Mouse (Mus musculus) C2C12 (cell line): ENCODE data around the gene Kif27. TPM values are rescaled to one million over a fixed set of nuclear protein-coding genes. Genes with fewer than 3 reads are reported as not detected.

Source experiments
- H3K27me3 ChIP-seq: one replicate; pipeline ENCODE4 v1.6.1; 2011; ENCODE audit not compliant: control insufficient read depth, insufficient read depth, insufficient read length
- H3K36me3 ChIP-seq: one replicate; pipeline ENCODE4 v1.6.1; 2011; ENCODE audit not compliant: control insufficient read depth, insufficient read depth
- H3K4me3 ChIP-seq: one replicate; pipeline ENCODE4 v1.5.1; 2011; ENCODE audit warnings: mild to moderate bottlenecking, control low read depth; ENCODE audit not compliant: poor library complexity, insufficient read depth, severe bottlenecking
- H3K79me2 ChIP-seq: one replicate; pipeline ENCODE4 v1.6.1; 2011; ENCODE audit not compliant: control insufficient read depth, insufficient read depth
- H3K79me3 ChIP-seq: one replicate; pipeline ENCODE4 v1.6.1; 2011; ENCODE audit warnings: low read depth, control low read depth
- H3ac ChIP-seq: one replicate; pipeline ENCODE3; 2011; ENCODE audit warnings: low read depth; ENCODE audit not compliant: control insufficient read depth, insufficient read length
- CEBPB ChIP-seq: IDR thresholded peaks from one replicate; pipeline ENCODE4 v1.6.1; 2011; ENCODE audit warnings: low read depth, mild to moderate bottlenecking, control low read depth, moderate library complexity
- CTCF ChIP-seq: IDR thresholded peaks from one replicate; pipeline ENCODE4 v1.5.1; 2011; ENCODE audit not compliant: control insufficient read depth, insufficient read depth, insufficient read length
- FOSL1 ChIP-seq: IDR thresholded peaks from one replicate; pipeline ENCODE4 v1.8.0; 2011; ENCODE audit warnings: mild to moderate bottlenecking, low read length; ENCODE audit not compliant: poor library complexity, insufficient read depth, severe bottlenecking
- MAX ChIP-seq: IDR thresholded peaks from one replicate; pipeline ENCODE4 v1.6.1; 2011; ENCODE audit warnings: mild to moderate bottlenecking, control low read depth
- MYOD1 ChIP-seq: IDR thresholded peaks from one replicate; pipeline ENCODE4 v1.6.1; 2011; ENCODE audit warnings: low read depth; ENCODE audit not compliant: control insufficient read depth, insufficient read length
- MYOG ChIP-seq: IDR thresholded peaks from one replicate; pipeline ENCODE4 v1.6.1; 2011; ENCODE audit not compliant: control insufficient read depth, insufficient read length; ENCODE audit errors: extremely low read depth
- USF1 ChIP-seq: IDR thresholded peaks from one replicate; pipeline ENCODE4 v1.6.1; 2011; ENCODE audit warnings: low read depth, mild to moderate bottlenecking, control low read depth, moderate library complexity
- polyA plus RNA-seq: library from polyadenylated mRNA; unstranded; fragments of >200 nt; fragmentation: generic; extraction: Trizol; gene quantifications from one replicate; pipeline ENCODE4 v1.2.1, GENCODE M21; 2012; ENCODE audit warnings: missing spikeins

Gene Kif27
- polyA plus RNA-seq, 1 experiment, result 0.01 TPM

DNA sequence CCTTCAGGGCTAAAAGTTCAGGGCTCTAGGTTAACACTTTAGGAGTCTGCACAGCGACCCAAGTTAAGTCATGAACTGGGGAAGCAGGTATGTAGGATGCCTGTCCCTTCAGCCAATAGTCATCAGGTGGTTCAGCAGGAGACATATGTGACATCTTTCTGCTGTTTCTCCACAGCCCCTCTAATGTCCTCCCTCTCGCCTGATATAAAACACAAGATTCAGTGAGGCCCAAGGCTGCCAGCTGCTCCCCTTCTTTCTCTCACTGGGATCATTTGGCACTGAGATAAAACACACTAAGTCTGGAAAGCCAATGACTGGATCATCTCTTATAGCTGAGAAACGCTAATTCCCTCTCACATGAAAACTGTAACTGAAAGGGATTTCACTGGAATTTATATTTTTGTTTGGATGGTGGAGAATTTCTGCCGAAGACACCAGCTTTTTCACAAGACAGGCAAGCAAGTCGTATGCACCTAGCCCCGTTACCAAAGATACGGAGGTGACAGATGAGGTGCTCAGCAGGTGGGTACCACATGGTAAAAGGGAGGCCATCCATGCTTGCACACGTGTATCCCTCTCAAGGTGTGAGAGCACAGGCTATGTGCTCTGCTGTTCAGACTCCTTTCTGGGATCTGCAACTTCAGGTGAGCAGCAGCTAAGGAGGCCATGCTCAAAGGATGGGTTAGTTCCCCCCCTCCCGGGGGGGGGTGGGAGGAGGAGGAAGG, 56.3 kb downstream of the Kif27 start:
- TF ChIP-seq CTCF (no peak), MYOG (no peak), USF1 (no peak), CEBPB (no peak), MAX (no peak), MYOD1 (no peak), FOSL1 (no peak)
- Histone ChIP-seq H3K36me3 (no peaks in the 10 kb centered on the region), H3K79me3 (no peaks in the 10 kb centered on the region), H3K4me3 (no peak overlapping the region), H3K79me2 (no peaks in the 10 kb centered on the region), H3K27me3 (peaks cover 15% of the 10 kb centered on the region), H3ac (no peak overlapping the region)

GRCm38 (mm10) chr13:58301961-58302360, 57.0 kb downstream of the Kif27 start:
- Histone ChIP-seq H3K4me3 (no peak overlapping the region), H3K27me3 (peaks cover 15% of the 10 kb centered on the region), H3K36me3 (no peaks in the 10 kb centered on the region), H3K79me2 (no peaks in the 10 kb centered on the region), H3ac (no peak overlapping the region), H3K79me3 (no peaks in the 10 kb centered on the region)
- TF ChIP-seq CEBPB (no peak), USF1 (no peak), MYOG (no peak), FOSL1 (no peak), CTCF (no peak), MYOD1 (no peak), MAX (no peak)

- Histone ChIP-seq H3K79me3 (no peaks in the 10 kb centered on the region), H3K36me3 (no peaks in the 10 kb centered on the region), H3K27me3 (peaks cover 11% of the 10 kb centered on the region), H3K4me3 (no peak overlapping the region), H3K79me2 (no peaks in the 10 kb centered on the region), H3ac (no peak overlapping the region)
- TF ChIP-seq MAX (no peak), MYOD1 (no peak), MYOG (no peak), CEBPB (no peak), USF1 (no peak), CTCF (no peak), FOSL1 (no peak)
Measured at GRCm38 (mm10) chr13:58298756-58299155, 60.2 kb downstream of the Kif27 start.

- Histone ChIP-seq H3K27me3 (no peaks in the 10 kb centered on the region), H3K79me3 (no peaks in the 10 kb centered on the region), H3K36me3 (no peaks in the 10 kb centered on the region), H3ac (no peak overlapping the region), H3K79me2 (no peaks in the 10 kb centered on the region), H3K4me3 (no peak overlapping the region)
- TF ChIP-seq USF1 (no peak), CTCF (no peak), CEBPB (no peak), MAX (no peak)
Measured at GRCm38 (mm10) chr13:58295582-58295981, 63.3 kb downstream of the Kif27 start.

DNA sequence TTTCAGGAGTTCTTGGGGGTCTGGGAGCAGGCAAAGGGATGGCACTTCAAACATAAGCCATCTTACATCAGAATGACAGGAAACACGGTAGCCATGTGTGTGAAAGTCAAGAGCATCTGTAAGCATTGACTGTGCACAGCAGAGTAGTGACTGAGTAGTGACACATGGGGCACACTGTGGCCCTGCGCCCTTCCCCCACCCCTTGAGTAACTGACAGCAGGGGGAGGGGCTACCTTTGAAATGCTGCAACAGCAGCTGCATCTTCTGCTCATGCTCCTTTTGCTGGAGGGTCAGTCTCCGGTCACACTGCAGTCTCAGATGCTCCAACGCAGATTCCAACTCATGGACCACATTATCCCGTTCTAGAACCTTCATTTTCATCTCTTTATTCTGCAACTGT, 66.1 kb downstream of the Kif27 start:
- H3ac ChIP-seq, result no peak overlapping the region
- no peaks in the 10 kb centered on the region for H3K79me3 ChIP-seq
- no peaks in the 10 kb centered on the region for H3K36me3 ChIP-seq
- H3K4me3 ChIP-seq, result no peak overlapping the region
- H3K27me3 ChIP-seq, result no peaks in the 10 kb centered on the region
- H3K79me2 ChIP-seq, result no peaks in the 10 kb centered on the region
- TF ChIP-seq FOSL1, result no peak
- TF ChIP-seq CTCF, result no peak
- no peak for TF ChIP-seq CEBPB
- no peak for TF ChIP-seq MYOD1
- no peak for TF ChIP-seq MYOG
- no peak for TF ChIP-seq MAX
- TF ChIP-seq USF1, result no peak

- no peak overlapping the region for H3ac ChIP-seq
- no peaks in the 10 kb centered on the region for H3K36me3 ChIP-seq
- H3K4me3 ChIP-seq, result no peak overlapping the region
- no peaks in the 10 kb centered on the region for H3K27me3 ChIP-seq
- no peaks in the 10 kb centered on the region for H3K79me3 ChIP-seq
- TF ChIP-seq CEBPB (no peak), MYOD1 (no peak), MYOG (no peak), USF1 (no peak), MAX (no peak), CTCF (no peak), FOSL1 (no peak)
- H3K79me2 ChIP-seq, result no peaks in the 10 kb centered on the region
Measured at GRCm38 (mm10) chr13:58289308-58289707, 69.6 kb downstream of the Kif27 start.
